Mouse (Mus musculus) lung, adult 18-20 months (tissue): Measurements from ENCODE around the gene Nol4l.

Experiments used
- DNase-seq, 2 experiments: peaks; one replicate each; pipeline ENCODE4 v3.0.0; 2022; ENCODE audit warnings: mixed read lengths in 2 of 2

Gene Nol4l

DNA sequence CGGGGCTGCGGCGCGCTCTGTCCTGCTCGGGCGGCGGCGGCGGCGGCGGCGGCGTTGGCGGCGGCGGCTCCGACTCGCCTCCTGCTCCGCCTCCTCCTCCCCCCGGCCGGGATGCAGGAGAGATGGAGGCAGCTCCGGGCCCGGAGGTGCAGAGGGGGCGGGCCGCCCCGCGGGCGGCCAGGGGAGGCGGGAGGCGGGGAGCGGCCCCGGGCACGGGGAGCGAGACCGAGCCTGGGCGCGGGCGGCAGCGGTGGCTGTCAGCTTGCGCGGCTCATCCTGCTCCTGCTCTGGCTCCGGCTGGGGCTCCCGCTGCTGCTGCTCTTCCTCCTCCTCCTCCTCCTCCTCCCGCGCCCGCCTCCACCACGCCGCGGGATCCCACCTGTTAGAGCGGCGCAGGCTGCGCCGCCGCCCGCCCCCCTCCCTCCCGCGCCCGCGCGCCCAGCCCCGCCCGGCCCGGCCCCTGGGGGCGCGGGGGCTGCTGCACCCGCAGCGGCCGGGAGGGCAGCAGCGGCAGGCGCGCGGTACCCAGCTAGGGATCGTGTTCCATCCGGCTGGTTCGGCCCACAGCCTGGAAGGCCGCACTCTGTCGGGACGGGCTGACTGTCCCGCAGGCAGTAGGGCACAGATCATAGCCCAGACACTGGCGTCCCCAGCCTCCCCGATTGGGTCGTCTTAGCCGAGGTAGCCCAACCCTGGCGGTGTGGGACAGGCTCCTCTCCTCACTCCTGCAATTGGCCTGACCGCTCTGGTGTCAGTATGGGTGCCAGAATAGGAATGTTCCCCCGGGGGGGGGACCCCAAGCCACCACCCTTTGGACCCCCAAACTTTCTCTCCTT, at the start of gene Nol4l:
Gene Nol4l, minus strand, starts transcription at position 41 of the 836 bp plus-strand sequence.
- DNase-seq = no peak

GRCm38 (mm10) chr2:153577122-153577521, 47.4 kb upstream of the Nol4l start:
- no peak for DNase-seq

DNA sequence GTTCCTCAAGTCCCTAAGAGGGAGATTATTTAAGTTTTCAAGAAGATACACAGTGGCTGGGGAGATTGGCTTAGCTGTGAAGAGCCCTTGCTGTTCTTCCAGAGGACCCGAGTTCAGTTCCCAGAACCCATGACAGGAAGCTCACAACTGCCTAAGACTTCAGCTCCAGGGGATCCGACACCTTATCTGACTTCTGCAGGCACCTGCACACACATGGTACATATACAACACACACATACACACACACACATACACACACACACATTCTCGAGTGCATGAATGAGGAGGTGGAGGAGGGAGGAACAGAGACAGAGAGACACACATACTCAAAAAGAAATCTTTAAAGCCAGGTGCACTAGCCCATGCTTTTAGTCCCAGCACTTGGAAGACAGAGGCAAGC, 46.4 kb upstream of the Nol4l start:
- no peak for DNase-seq

DNA sequence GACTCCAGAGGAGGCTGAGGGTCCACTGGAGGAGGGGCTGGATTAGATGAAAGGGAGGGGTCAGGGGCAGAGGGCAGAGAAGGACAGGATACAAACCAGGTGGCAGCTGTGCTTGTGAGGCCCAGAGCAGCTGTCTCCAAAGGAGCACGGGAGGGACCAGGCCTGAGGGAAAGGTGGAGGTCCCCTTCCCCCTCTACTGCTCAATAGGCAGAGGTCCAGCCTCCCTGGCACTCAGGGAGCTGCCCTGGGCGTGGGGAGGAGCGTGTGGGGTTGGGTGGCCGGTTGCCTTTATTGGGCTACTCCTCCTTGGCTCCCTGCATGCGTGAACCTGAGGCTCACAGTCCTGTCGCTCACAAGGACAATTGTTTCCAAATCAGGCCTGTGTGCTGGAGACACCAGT, 45.8 kb upstream of the Nol4l start:
- no peak for DNase-seq

DNA sequence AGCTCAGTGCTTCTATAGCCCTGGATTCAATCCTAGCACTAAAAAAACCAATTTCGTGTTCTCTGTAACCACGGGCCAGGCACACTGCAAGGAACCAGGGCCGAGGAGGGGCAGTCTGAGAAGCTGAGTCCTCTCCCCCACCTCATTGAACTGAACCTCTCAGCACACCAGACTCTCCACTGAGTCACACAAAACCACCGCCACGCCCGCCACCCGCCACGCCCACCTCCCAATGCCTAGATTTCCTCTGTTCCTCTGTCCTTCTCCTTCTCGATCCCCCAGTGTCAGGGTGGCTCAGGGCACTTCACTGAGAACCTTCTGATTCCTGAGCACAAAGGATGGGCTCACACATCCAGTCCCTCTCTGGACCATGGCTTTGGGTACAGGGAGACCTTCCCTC, 43.3 kb upstream of the Nol4l start:
- no peak for DNase-seq

DNA sequence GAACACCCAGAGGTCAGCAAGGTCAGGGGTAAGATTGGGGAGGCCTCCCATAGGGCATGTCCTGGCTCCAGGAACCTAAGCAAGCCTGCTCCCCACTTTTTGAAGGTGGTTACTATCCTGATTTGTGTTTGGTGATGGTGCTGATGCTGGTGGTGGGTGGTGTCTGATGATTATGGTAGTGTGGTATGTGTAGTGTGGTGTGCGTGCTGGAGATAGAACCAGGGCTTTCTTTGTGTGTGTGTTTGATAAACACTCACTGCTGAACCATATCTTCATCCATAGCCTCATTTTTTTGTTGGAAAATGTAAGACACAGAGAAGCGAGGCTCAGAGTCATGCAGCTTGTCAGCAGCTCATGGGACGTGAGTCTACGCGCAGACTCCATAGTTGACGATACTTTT, 38.8 kb upstream of the Nol4l start:
- DNase-seq = no peak

GRCm38 (mm10) chr2:153568013-153568412, 38.2 kb upstream of the Nol4l start:
- no peak for DNase-seq

- no peak for DNase-seq
Observed at GRCm38 (mm10) chr2:153564343-153564742, 34.6 kb upstream of the Nol4l start.

GRCm38 (mm10) chr2:153561564-153561963, 31.8 kb upstream of the Nol4l start:
- no peak for DNase-seq

GRCm38 (mm10) chr2:153560664-153561541, 31.1 kb upstream of the Nol4l start:
- DNase-seq = peak; percentile 30 to 33

GRCm38 (mm10) chr2:153559613-153560152, 29.9 kb upstream of the Nol4l start:
- no peak for DNase-seq

DNA sequence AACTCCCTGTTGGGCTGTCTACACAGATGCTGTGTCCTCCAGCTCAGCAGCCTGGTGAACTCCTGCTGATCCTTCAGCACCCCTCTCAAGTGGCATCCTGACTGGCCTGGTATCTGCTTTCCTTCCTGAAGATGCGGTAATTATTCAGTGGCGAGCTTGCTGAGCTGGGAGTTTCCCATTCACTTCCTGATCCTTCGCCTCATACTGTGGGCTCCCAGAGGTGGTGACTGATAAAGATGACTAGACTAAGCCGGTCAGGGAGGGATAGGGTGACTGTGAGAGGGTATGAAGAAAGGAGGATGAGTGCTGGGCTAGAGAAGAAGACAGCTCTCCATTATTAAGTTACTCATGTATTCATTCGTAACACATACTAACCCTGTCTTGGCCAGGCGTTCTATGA, 28.7 kb upstream of the Nol4l start:
- no peak for DNase-seq

DNA sequence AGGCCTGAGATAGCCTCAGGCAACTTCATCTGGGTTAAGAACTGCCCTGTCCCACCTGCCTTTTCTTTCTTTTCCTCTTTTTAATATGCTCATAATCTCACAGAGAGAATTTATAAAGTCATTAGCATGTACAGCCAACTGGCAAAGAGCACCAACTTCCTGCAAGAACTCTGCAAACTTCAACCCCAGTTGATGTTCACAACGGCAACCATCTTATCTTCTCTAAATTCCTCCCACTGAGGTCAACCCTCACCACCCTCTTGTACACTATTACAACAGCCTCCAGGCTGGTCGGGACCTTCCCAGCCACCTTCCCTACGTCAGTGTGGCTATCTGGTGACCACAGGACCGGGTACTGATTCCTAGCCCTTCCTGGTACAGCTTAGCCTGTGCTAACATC, 27.5 kb upstream of the Nol4l start:
- no peak for DNase-seq

- no peak for DNase-seq
Observed at GRCm38 (mm10) chr2:153556208-153556607, 26.4 kb upstream of the Nol4l start.

DNA sequence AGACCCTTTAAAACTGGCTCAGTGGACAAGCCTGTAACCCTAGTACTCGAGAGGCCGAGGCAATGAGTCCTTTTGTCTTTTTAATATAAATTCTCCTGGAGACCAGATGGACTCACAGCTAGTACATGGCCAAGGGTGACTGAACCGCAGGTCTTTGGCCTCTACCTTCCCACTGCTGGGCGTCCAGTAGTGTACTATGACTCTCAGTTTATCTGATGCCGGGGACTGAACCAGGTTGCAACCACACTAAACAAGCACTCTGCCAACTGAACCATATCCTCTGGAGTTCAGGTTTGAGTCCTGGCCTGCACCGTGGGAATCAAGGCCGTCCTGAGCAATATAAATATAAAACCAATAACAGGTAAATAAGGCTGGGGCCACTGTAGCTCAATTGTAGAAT, 24.8 kb upstream of the Nol4l start:
- DNase-seq = no peak

GRCm38 (mm10) chr2:153549486-153549885, 19.7 kb upstream of the Nol4l start:
- DNase-seq = no peak

DNA sequence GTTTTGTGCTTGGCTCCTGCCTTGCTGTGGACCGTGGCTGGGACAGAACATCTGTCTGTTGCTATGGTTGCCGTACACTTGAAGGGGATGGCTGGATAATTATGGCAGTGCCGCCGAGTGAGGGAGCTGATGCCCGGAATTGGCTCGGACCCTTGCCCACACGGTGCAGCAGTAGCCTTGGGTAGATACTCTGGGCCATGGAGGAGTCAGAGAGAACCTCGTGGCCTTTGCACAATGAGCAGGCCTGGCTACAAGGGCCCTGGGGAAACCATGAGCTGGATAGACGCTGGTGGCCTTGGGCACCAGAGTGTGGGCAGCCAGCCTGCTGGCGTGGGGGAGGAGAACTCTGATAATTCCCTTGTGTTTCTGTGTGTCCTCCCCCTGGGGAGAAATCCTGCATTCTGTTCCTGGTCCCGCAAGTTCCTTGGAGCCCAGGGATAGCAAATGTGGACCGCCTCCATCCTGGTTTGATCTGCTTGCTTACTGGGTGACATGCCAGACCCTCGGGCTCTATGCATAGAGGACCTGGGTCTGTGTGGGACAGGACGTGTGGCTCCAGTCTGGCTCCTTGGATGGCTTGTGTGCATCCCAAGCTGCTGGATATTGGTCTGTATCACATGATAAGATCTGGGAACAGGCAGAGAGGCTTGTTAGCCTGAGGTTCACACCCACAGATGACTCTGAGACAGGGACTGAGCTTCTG, 18.6 kb upstream of the Nol4l start:
- no peak for DNase-seq

- DNase-seq = no peak
Observed at GRCm38 (mm10) chr2:153547633-153548032, 17.9 kb upstream of the Nol4l start.

- no peak for DNase-seq
Observed at GRCm38 (mm10) chr2:153546972-153547371, 17.2 kb upstream of the Nol4l start.

DNA sequence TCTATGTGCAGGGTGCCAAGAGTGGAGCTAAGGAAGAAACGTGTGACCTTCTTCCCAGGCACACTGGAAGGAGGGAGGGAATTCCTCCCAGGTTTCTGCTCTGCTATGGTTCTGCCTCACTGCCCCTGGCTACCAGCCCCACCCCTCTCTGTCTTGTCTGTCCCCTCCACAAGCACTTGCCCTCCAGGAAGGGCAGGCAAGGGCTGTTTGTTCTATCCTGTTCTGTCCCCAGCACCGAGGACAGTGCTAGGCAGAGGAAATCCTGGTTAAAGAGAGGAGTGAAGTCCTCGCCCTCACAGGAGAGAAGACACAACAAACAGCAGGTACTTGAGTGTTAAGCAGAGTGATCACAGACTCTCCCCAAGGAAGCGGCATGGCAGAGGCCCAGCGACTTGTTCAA, 16.7 kb upstream of the Nol4l start:
- no peak for DNase-seq

DNA sequence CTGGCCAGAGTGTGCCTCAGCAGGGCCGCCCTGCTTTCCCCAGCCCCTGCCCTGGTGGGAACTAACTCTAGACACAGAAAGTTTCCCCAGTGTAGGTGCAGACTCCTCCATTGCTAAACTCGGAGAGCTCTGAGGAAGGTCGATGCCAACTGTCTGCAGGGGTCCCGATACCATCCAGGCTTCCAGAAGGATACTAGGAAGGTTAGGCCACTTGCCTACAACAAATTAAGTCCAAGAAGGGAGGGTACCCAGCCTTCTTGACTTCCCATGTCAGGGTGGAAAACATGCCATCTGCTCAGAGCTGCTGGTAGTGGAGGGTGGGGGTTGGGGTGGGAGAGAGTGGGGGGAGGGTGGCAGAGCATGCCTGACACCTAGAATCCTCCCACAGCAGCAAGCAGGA, 15.0 kb upstream of the Nol4l start:
- DNase-seq = no peak

GRCm38 (mm10) chr2:153543911-153544730, 14.3 kb upstream of the Nol4l start:
- peak; percentile 36 to 56 for DNase-seq
